Mouse (Mus musculus) kidney, embryonic 15.5 days (tissue): ENCODE measurements around the gene Fcgbp. TPM values are rescaled to one million over a fixed set of nuclear protein-coding genes. Genes with fewer than 3 reads are reported as not detected.
A peak's percentile ranks its signal among the peaks of the same experiment; 100 is the strongest.
"Not testable (repeated sequence)": the region's sequence is repeated elsewhere in the genome, so short reads cannot be mapped to it uniquely, and the experiment has no call there.

Experiments used
- ATAC-seq: fragments of 200-750 bp; cut with Nextera tagmentation; replicated peaks from 2 replicates; pipeline ENCODE4 v1.8.0; 2017; ENCODE audit warnings: moderate TSS enrichment; ENCODE audit not compliant: low FRiP score
- H3K27ac ChIP-seq: fragments of 300-500 bp; sonication (generic); 2 replicates; pipeline ENCODE4 v1.5.1; 2015; ENCODE audit warnings: mild to moderate bottlenecking, inconsistent platforms
- H3K27me3 ChIP-seq: fragments of 300-500 bp; sonication (generic); 2 replicates; pipeline ENCODE4 v1.6.1; 2015; ENCODE audit warnings: inconsistent platforms
- H3K36me3 ChIP-seq: fragments of 300-500 bp; sonication (generic); 2 replicates; pipeline ENCODE4 v1.6.1; 2015; ENCODE audit warnings: inconsistent platforms
- H3K4me1 ChIP-seq: fragments of 300-500 bp; sonication (generic); 2 replicates; pipeline ENCODE4 v1.6.1; 2015; ENCODE audit warnings: inconsistent platforms
- H3K4me2 ChIP-seq: fragments of 300-500 bp; sonication (generic); 2 replicates; pipeline ENCODE4 v1.6.1; 2015; ENCODE audit warnings: moderate library complexity, mild to moderate bottlenecking, inconsistent platforms
- H3K4me3 ChIP-seq: fragments of 300-500 bp; sonication (generic); replicated peaks from 2 replicates; pipeline ENCODE4 v1.5.1; 2015; ENCODE audit warnings: mild to moderate bottlenecking, inconsistent platforms
- H3K9ac ChIP-seq: fragments of 300-500 bp; sonication (generic); 2 replicates; pipeline ENCODE4 v1.6.1; 2015; ENCODE audit warnings: mild to moderate bottlenecking, inconsistent platforms
- H3K9me3 ChIP-seq: fragments of 300-500 bp; sonication (generic); replicated peaks from 2 replicates; pipeline ENCODE4 v1.6.1; 2016; ENCODE audit warnings: inconsistent platforms
- WGBS: fragments of 180-500 bp; shearing (Covaris S2); methylation state at CpG from one replicate; pipeline ENCODE4 v1.1.7; 2015; ENCODE audit warnings: mixed read lengths; 5-methylcytosine and 5-hydroxymethylcytosine counted together
- polyA plus RNA-seq: library from polyadenylated mRNA; unstranded; fragments of >200 nt; fragmentation: Nextera tagmentation; extraction: Ambion mirVana; gene quantifications from 2 replicates; pipeline ENCODE4 v1.2.1, GENCODE M21; 2015

The Fcgbp gene
- polyA plus RNA-seq, 1 experiment from 2014 or later: 0.58 TPM

DNA sequence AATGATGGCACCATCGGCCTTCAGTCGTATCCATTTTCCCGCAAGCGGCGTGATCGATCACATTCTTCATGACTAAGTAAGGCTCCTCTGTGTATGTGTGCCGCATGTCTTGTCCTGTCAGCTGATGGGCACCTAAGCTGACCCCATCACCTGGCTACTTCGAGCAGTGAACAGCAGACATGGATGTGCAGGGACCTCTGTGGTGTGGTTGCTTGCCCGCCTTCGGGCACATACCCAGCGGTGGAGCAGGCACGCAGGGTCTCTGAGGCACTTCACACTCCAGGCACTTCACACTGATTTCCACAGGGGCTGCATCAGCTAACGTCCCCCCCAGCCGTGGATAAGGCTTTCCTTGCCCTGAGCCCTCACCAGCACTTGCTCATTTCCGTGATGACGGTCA lies 28.1 kb downstream of the Fcgbp start:
- Histone ChIP-seq H3K27me3 (peaks cover 7% of the 10 kb centered on the region; the same call in 1 of the 2 replicates), H3K9me3 (peaks cover 12% of the 10 kb centered on the region), H3K4me1 (no peaks in the 10 kb centered on the region), H3K36me3 (no peaks in the 10 kb centered on the region), H3K27ac (no peak overlapping the region), H3K4me3 (no peak overlapping the region), H3K9ac (no peak overlapping the region), H3K4me2 (no peak overlapping the region)
- no peak for ATAC-seq
- WGBS: 93% methylated on average over 16 of the region's 16 CpGs

DNA sequence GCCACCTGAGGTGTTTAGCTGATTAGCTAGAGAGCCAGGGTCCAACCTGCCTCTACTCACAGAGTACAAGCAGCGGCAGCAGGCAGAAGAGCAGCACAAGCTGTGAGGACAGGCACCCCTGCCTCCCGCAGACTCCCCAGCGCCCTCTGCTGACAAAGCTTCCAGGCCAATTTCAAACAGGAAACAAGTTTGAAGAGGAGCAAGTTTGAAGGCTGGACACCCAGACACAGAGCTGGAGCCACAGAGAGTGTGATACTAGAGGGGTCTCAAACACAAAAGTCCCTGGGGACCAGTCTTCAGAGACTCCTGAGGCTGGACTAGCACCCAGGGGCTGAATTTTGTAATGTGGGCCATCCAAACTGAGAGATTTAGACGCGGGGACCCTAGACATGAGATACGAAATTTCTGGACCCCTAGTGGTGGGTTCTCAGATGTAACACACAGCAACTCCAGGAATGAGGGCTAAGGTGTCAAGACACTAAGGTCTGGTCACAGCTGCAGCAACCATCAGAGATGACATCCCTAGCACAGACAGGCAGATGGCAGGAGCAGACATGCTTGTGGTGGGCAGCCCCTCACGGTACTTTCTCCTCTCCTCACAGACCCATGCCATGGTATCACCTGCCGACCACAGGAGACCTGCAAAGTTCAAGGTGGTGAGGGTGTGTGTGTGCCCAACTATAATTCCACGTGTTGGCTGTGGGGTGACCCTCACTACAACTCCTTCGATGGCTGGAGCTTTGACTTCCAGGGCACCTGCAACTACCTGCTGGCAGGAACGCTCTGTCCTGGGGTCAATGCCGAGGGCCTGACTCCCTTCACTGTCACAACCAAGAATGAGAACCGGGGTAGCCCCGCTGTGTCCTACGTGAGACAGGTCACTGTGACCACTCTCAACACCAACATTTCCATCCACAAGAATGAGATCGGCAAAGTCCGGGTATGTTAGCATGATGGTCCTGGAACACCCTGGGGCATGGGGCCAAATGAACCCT lies 29.9 kb downstream of the Fcgbp start:
- Histone ChIP-seq H3K27ac (no peak overlapping the region), H3K4me1 (peaks cover 3% of the 10 kb centered on the region; the same call in 1 of the 2 replicates), H3K9ac (no peak overlapping the region), H3K36me3 (no peaks in the 10 kb centered on the region), H3K4me2 (no peak overlapping the region), H3K4me3 (no peak overlapping the region), H3K27me3 (peaks cover 7% of the 10 kb centered on the region; the same call in 1 of the 2 replicates), H3K9me3 (peaks cover 12% of the 10 kb centered on the region)
- ATAC-seq: no peak
- WGBS: 66% methylated on average over 17 of the region's 17 CpGs

DNA sequence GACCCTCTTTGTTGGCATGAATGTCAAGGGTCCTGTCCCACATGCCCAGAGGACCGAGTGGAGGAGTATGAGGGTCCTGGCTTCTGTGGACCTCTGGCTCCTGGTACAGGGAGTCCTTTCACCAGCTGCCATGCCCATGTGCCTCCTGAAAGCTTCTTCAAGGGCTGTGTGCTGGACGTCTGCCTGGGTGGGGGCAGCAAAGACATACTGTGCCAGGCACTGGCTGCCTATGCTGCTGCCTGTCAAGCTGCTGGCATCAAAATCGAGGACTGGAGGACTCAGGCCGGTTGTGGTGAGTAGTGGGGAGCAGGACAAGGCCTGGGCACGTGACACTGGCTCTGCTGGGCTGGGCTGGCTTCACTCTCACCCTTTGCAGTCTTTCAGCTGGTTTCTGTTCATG lies 31.9 kb downstream of the Fcgbp start:
- WGBS: 55% methylated on average over 5 of the region's 5 CpGs
- not testable (repeated sequence) for ATAC-seq, H3K36me3 ChIP-seq

DNA sequence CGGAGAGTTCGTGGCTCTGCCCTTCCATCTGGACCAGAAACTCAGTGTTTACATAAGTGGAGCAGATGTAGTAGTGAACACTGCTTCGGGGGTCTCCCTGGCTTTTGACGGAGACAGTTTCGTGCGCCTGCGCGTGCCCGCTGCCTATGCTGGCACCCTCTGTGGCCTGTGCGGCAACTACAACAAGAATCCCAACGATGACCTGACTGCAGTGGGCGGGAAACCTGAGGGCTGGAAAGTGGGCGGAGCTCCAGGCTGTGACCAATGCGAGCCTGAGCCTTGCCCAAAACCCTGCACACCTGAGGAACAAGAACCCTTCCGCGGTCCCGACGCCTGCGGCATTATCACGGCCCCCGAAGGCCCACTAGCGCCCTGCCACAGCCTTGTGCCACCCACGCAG lies 33.6 kb downstream of the Fcgbp start:
- H3K27ac ChIP-seq: no peak overlapping the region
- peaks cover 7% of the 10 kb centered on the region; the same call in 1 of the 2 replicates for H3K27me3 ChIP-seq
- H3K36me3 ChIP-seq: no peaks in the 10 kb centered on the region
- 9% methylated on average over 23 of the region's 23 CpGs for WGBS
- peak overlapping the region; percentile 29 for H3K4me3 ChIP-seq
- peak overlapping the region; percentile 64 for H3K4me2 ChIP-seq
- H3K9me3 ChIP-seq: 0 out of 2 replicates have a peak, but pooled peaks cover under 1% of the 10 kb centered on the region
- peak; percentile 64; the same call in 1 of the 2 replicates for ATAC-seq
- peaks cover 3% of the 10 kb centered on the region; the same call in 1 of the 2 replicates for H3K4me1 ChIP-seq
- 0 out of 2 replicates have a peak overlapping the region, but pooled peaks have one; percentile 10 for H3K9ac ChIP-seq

More for the DNA sequence above, 31.9 kb downstream of the Fcgbp start:
- H3K9ac ChIP-seq, H3K4me1 ChIP-seq, H3K27me3 ChIP-seq, H3K4me2 ChIP-seq, H3K27ac ChIP-seq, H3K4me3 ChIP-seq: not testable (repeated sequence)
- H3K9me3 ChIP-seq: peaks cover 12% of the 10 kb centered on the region

DNA sequence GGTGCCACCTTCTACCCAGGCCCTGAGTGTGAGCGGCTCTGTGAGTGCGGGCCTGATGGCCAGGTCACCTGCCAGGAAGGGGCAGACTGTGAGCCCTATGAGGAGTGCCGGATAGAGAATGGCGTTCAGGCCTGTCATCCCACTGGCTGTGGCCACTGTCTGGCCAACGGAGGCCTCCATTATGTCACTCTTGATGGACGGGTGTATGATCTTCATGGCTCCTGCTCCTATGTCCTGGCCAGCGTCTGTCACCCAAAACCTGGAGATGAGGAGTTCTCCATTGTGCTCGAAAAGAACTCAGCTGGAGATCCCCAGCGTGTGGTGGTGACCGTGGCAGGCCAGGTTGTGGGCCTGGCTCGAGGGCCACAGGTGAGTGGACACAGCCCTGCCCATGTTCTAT lies 35.2 kb downstream of the Fcgbp start:
- WGBS: 94% methylated on average over 11 of the region's 11 CpGs
- H3K27ac ChIP-seq: no peak overlapping the region
- ATAC-seq: no peak
- H3K27me3 ChIP-seq: peaks cover 7% of the 10 kb centered on the region; the same call in 1 of the 2 replicates
- H3K4me1 ChIP-seq: peaks cover 3% of the 10 kb centered on the region; the same call in 1 of the 2 replicates
- no peak overlapping the region for H3K4me2 ChIP-seq
- H3K9ac ChIP-seq: no peak overlapping the region
- no peak overlapping the region for H3K4me3 ChIP-seq
- no peaks in the 10 kb centered on the region for H3K9me3 ChIP-seq
- H3K36me3 ChIP-seq: no peaks in the 10 kb centered on the region

DNA sequence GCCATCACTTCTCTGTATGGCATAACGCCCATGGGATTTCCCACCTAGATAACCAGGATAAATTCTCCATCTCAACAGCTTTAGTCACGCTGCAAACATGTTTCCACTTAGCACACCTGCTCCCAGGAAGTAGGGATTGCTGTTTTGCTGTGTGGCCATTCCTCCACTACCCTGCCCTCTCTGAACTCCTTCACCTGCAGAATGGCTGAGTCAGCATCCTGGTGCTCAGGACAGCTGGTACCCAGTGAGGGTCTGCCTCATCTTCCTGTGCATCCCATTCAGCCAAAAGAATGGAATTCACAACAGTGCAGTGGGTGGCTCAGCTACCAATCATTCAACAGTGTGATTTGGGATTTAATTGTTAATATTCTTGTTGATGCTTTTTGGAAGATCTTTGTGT lies 43.6 kb downstream of the Fcgbp start:
- Histone ChIP-seq H3K4me3 (no peak overlapping the region), H3K4me2 (no peak overlapping the region), H3K9me3 (no peaks in the 10 kb centered on the region), H3K36me3 (no peaks in the 10 kb centered on the region), H3K9ac (no peak overlapping the region), H3K27me3 (no peaks in the 10 kb centered on the region), H3K27ac (no peak overlapping the region), H3K4me1 (no peaks in the 10 kb centered on the region)
- no peak for ATAC-seq
- 83% methylated on average over 2 of the region's 2 CpGs for WGBS

DNA sequence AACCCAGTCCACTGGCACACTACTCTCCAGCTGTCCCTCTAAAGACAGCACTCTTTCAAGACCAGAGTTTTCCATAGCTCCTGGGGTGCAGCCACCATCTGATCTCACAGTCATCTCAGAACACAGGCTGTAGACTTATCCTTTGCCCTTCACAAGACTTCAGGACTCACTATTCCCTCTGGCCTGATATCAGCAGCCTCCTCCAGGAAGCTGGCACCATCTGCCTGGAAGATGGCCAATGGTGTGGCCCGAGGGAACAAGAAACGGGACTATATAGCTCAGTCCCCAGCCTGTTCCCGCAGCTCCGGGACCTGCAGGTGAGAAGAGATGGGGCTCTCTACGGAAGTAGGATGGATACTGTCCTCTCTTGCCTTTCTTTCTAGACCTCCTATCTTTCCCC lies 58.1 kb downstream of the Fcgbp start, which contains the start of gene 9530053A07Rik:
TSS of gene 9530053A07Rik (plus strand) at position 301 of the 400 bp plus-strand sequence.
- no peak within 1 kb of the TSS for H3K4me3 ChIP-seq
- WGBS: 87% methylated on average over 5 of the region's 5 CpGs

DNA sequence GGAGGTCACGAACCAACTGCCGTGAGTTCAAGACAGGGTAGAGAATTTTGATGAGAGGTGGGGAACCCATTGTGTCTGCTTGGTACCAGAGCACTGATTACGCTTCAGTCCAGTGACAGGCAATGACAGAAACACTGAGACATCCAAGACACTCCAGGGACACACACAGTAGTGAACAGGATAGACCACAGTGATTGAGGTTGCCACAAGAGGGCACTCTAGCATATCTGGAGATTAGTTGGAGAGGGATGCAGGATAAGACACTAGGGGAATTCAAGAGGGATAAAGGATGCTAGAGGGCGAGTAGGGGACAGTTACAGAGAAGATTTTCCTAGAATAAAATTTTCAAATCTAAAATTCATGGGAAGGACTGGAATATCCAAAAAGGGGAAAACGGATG lies 66.6 kb downstream of the Fcgbp start:
- Histone ChIP-seq H3K9me3 (no peaks in the 10 kb centered on the region), H3K27me3 (no peaks in the 10 kb centered on the region), H3K27ac (no peak overlapping the region), H3K4me1 (no peaks in the 10 kb centered on the region), H3K4me2 (no peak overlapping the region), H3K9ac (no peak overlapping the region), H3K4me3 (no peak overlapping the region), H3K36me3 (no peaks in the 10 kb centered on the region)
- ATAC-seq: no peak
- 59% methylated on average over 5 of the region's 5 CpGs for WGBS

More for the DNA sequence above, 58.1 kb downstream of the Fcgbp start, which contains the start of gene 9530053A07Rik:
- ATAC-seq: no peak
- Histone ChIP-seq H3K4me2 (no peak within 1 kb of the TSS), H3K36me3 (no peaks in the 10 kb centered on the region), H3K27me3 (no peaks in the 10 kb centered on the region), H3K9me3 (no peaks in the 10 kb centered on the region), H3K4me1 (no peaks in the 10 kb centered on the region), H3K9ac (no peak within 1 kb of the TSS), H3K27ac (no peak within 1 kb of the TSS)

DNA sequence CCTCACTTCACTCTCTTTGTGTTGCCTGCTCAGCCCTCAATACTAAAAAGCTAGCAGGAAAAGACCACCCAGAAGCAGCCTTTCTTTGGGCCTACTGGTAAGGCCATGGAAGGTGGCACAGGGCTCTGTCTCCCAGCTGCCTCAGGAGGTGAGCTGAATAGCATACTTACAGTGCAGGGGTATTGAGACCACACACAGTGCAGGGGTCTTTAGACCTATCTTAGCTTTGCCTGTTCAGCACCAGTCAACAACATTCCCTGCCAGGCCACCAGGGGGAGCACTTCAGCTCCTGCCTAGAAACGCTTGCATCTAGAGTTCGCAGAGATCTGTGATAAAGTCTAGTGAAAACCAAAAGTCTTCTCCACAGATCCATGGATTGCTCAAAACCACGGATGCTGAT lies 77.2 kb downstream of the Fcgbp start:
- Histone ChIP-seq H3K27ac (no peak overlapping the region), H3K4me1 (no peaks in the 10 kb centered on the region), H3K9me3 (0 out of 2 replicates have a peak, but pooled peaks cover 9% of the 10 kb centered on the region), H3K4me3 (no peak overlapping the region), H3K27me3 (0 out of 2 replicates have a peak, but pooled peaks cover 5% of the 10 kb centered on the region), H3K4me2 (no peak overlapping the region), H3K9ac (no peak overlapping the region), H3K36me3 (no peaks in the 10 kb centered on the region)
- 18% methylated on average over 3 of the region's 3 CpGs for WGBS
- ATAC-seq: no peak

DNA sequence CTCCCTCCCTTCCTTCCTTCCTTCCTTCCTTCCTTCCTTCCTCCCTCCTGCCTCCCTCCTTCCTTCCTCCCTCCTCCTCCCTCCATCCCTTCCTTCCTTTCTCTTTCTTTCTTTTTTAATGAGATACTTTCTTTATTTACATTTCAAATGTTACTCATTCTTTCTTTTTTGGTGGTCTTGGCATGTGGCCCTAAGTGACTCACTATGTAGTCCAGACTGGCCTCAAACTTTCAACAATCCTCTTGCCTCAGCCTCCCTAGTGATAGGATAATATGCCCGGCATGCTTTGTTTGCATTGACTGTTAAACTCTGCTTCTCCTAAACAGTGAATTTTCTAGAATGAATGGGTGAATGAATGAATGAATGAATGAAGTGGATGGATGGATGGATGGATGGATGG lies 78.8 kb downstream of the Fcgbp start:
- no peak overlapping the region for H3K9ac ChIP-seq
- H3K9me3 ChIP-seq: no peaks in the 10 kb centered on the region
- WGBS: 95% methylated on average over 1 of the region's 1 CpGs
- no peaks in the 10 kb centered on the region for H3K36me3 ChIP-seq
- no peak overlapping the region for H3K4me3 ChIP-seq
- 0 out of 2 replicates have a peak, but pooled peaks cover 5% of the 10 kb centered on the region for H3K27me3 ChIP-seq
- H3K4me1 ChIP-seq: no peaks in the 10 kb centered on the region
- no peak overlapping the region for H3K27ac ChIP-seq
- ATAC-seq: no peak
- H3K4me2 ChIP-seq: no peak overlapping the region

DNA sequence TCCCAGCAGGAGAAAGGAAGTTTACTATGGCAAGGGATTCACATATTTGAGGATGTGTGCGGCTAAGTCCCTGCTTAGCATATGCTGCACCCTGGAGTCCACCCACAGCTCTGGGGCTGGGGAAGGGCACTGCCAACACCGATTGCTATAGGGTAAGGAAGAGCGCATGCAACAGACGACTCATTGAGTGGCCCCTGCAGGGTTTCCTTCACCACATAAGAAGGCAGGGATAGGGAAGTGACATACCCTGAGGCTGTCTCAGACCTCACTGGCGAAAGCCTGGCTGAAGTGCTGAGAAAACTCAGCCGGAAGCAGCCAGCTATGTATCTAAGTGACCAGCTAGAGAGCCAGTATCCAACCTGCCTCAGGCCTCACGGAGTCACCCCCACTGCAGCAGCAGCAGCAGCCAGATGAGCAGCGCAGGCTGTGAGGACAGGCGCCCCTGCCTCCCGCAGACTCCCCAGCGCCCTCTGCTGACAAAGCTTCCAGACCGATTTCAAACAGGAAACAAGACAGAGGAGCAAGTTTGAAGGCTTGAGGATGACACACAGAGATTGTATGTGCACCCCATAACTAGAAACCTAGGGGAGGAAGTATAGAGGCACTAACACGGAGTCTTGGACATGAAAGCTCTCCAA lies 80.7 kb downstream of the Fcgbp start:
- 19% methylated on average over 13 of the region's 13 CpGs for WGBS
- no peaks in the 10 kb centered on the region for H3K4me1 ChIP-seq
- ATAC-seq: no peak

DNA sequence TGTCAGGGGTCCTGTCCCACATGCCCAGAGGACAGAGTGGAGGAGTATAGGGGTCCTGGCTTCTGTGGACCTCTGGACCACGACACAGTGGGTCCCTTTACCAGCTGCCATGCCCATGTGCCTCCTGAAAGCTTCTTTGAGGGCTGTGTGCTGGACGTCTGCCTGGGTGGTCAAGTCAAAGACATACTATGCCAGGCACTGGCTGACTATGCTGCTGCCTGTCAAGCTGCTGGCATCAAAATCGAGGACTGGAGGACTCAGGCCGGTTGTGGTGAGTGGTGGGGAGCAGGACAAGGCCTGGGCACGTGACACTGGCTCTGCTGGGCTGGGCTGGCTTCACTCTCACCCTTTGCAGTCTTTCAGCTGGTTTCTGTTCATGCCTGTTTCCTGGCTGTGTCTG lies 82.6 kb downstream of the Fcgbp start:
- ATAC-seq: not testable (repeated sequence)
- 44% methylated on average over 5 of the region's 5 CpGs for WGBS

More for the DNA sequence above, 80.7 kb downstream of the Fcgbp start:
- Histone ChIP-seq H3K4me3 (no peak overlapping the region), H3K4me2 (no peak overlapping the region), H3K27ac (no peak overlapping the region), H3K27me3 (0 out of 2 replicates have a peak, but pooled peaks cover 5% of the 10 kb centered on the region), H3K9ac (no peak overlapping the region), H3K36me3 (no peaks in the 10 kb centered on the region), H3K9me3 (no peaks in the 10 kb centered on the region)

More for the DNA sequence above, 82.6 kb downstream of the Fcgbp start:
- H3K4me1 ChIP-seq, H3K36me3 ChIP-seq, H3K4me2 ChIP-seq, H3K27ac ChIP-seq, H3K9ac ChIP-seq, H3K4me3 ChIP-seq, H3K27me3 ChIP-seq, H3K9me3 ChIP-seq: not testable (repeated sequence)
